Comparison of ENCODE assay signal across 24 mouse cellular contexts in genomic region chr16:20595060-20595673, GRCm38 (mm10). TPM values are rescaled to one million over a fixed set of nuclear protein-coding genes. Genes with fewer than 3 reads are reported as not detected.
DNase-seq lines count a peak whose midpoint lies in the region; ATAC-seq and TF ChIP-seq lines count a peak whose summit lies in the region.
"Had no signal": no experiment of that assay in that cellular context is flagged by ENCODE, and none has a peak within 500 bp of the region (broad histone marks: within the 10 kb centered on the region; RNA-seq: fewer than 3 reads in every experiment).

No protein-coding gene starts in this region.

- H3K36me3 ChIP-seq in MEL (ENCODE audit: control insufficient read depth in 1 of 2, insufficient read depth in 2 of 2, low read length in 2 of 2) = peaks cover 0 to 15% of the 10 kb centered on the region in 2 experiments; a peak in 2 of 4 replicates
- H3K36me3 ChIP-seq in liver, embryonic 16.5 days (ENCODE audit: control insufficient read depth, insufficient read depth) = no peaks in the 10 kb centered on the region
- no peaks in the 10 kb centered on the region for H3K36me3 ChIP-seq in forebrain, embryonic 16.5 days (ENCODE audit: control insufficient read depth, insufficient read depth)
- H3K36me3 ChIP-seq: hindbrain, embryonic 13.5 days; limb, embryonic 13.5 days; midbrain, embryonic 15.5 days; neural tube, embryonic 12.5 days had no signal

- 39% methylated on average over 7 of the region's 7 CpGs for WGBS in liver, embryonic 16.5 days (ENCODE audit: insufficient replicate concordance)
- 85% methylated on average over 7 of the region's 7 CpGs for WGBS in forebrain, embryonic 16.5 days

- TF ChIP-seq CTCF in MEL (IDR thresholded peaks at IDR 0.05 in 2 of 3, conservative IDR thresholded peaks at IDR 0.05 in 1 of 3; ENCODE audit: control insufficient read depth in 1 of 3, insufficient read depth in 1 of 3, low read depth in 2 of 3, low read length in 3 of 3, poor library complexity in 1 of 3, severe bottlenecking in 1 of 3) = no peak
- TF ChIP-seq CTCF in layer of hippocampus, adult 2 months (conservative IDR thresholded peaks at IDR 0.05) = no peak

- H3K79me2 ChIP-seq in MEL (ENCODE audit: control insufficient read depth, insufficient read depth, low read length, poor library complexity) = no peaks in the 10 kb centered on the region

- no peak overlapping the region for H3K27ac ChIP-seq in MEL (ENCODE audit: control insufficient read depth, low read depth, low read length)
- peak overlapping the region; percentile 33; the same call in 1 of the 2 replicates for H3K27ac ChIP-seq in liver, embryonic 16.5 days (ENCODE audit: low read length)
- H3K27ac ChIP-seq in layer of hippocampus, adult 2 months = no peak overlapping the region
- no peak overlapping the region for H3K27ac ChIP-seq in forebrain, embryonic 16.5 days (ENCODE audit: low read length)
- H3K27ac ChIP-seq: heart, adult 2 months; hindbrain, embryonic 13.5 days; limb, embryonic 13.5 days; midbrain, embryonic 15.5 days; neural tube, embryonic 12.5 days had no signal

- no peaks in the 10 kb centered on the region for H3K9me3 ChIP-seq in MEL (replicated peaks; ENCODE audit: insufficient read depth, low read length)
- H3K9me3 ChIP-seq in liver, embryonic 16.5 days (replicated peaks; ENCODE audit: control insufficient read depth, low read length) = no peaks in the 10 kb centered on the region
- no peaks in the 10 kb centered on the region for H3K9me3 ChIP-seq in forebrain, embryonic 16.5 days (ENCODE audit: control insufficient read depth, low read length)
- H3K9me3 ChIP-seq: hindbrain, embryonic 13.5 days; limb, embryonic 13.5 days; midbrain, embryonic 15.5 days; neural tube, embryonic 12.5 days had no signal

- no peak overlapping the region for H3K9ac ChIP-seq in MEL (ENCODE audit: control insufficient read depth, low read depth, low read length, poor library complexity, severe bottlenecking)
- H3K9ac ChIP-seq in liver, embryonic 16.5 days (ENCODE audit: low read depth, low read length) = no peak overlapping the region; the same call in 1 of the 2 replicates
- no peak overlapping the region for H3K9ac ChIP-seq in forebrain, embryonic 16.5 days (replicated peaks; ENCODE audit: low read depth, low read length)
- H3K9ac ChIP-seq: forebrain, postnatal 0 days; hindbrain, embryonic 13.5 days; limb, embryonic 13.5 days; lung, embryonic 14.5 days; midbrain, embryonic 15.5 days; neural tube, embryonic 12.5 days had no signal

- H3K4me3 ChIP-seq in MEL (ENCODE audit: control insufficient read depth in 1 of 2, insufficient read depth in 1 of 2, low read depth in 2 of 2, low read length in 2 of 2) = no peak overlapping the region
- no peak overlapping the region for H3K4me3 ChIP-seq in liver, embryonic 16.5 days (ENCODE audit: low read depth, low read length)
- no peak overlapping the region for H3K4me3 ChIP-seq in layer of hippocampus, adult 2 months
- H3K4me3 ChIP-seq in forebrain, embryonic 16.5 days (replicated peaks; ENCODE audit: low read length) = no peak overlapping the region
- H3K4me3 ChIP-seq: heart, adult 2 months; hindbrain, embryonic 13.5 days; limb, embryonic 13.5 days; midbrain, embryonic 15.5 days; neural tube, embryonic 12.5 days had no signal

- peaks cover 6 to 24% of the 10 kb centered on the region in 2 experiments for H3K4me1 ChIP-seq in MEL (ENCODE audit: control insufficient read depth in 1 of 2, insufficient read depth in 2 of 2, low read length in 2 of 2)
- peaks cover 39% of the 10 kb centered on the region for H3K4me1 ChIP-seq in liver, embryonic 16.5 days (ENCODE audit: control insufficient read depth, low read depth, low read length)
- peaks cover 12% of the 10 kb centered on the region for H3K4me1 ChIP-seq in forebrain, embryonic 16.5 days (replicated peaks; ENCODE audit: control insufficient read depth, insufficient read depth, low read length)

- no peak for TF ChIP-seq RAD21 in MEL (IDR thresholded peaks at IDR 0.05; ENCODE audit: low read depth, low read length)

- no peak for TF ChIP-seq POLR2A in MEL (IDR thresholded peaks at IDR 0.05; ENCODE audit: control insufficient read depth in 1 of 2, insufficient read depth in 1 of 2, low read depth in 1 of 2, low read length in 2 of 2, poor library complexity in 1 of 2)

- DNase-seq in MEL (ENCODE audit: low read depth, low spot score) (peak; percentile 70), liver (peak; percentile 70)
- DNase-seq in c-Kit-positive CD71-positive TER-119-negative erythroid progenitor cells, embryonic 14.5 days (ENCODE audit: low read depth) = peak; percentile 65
- no peak for DNase-seq in urinary bladder, postnatal 4 days (ENCODE audit: low spot score in 2 of 2)
- no peak for DNase-seq in left cerebral cortex, adult 9 months (ENCODE audit: low spot score in 2 of 2)
- no peak for DNase-seq in layer of hippocampus, adult 2 months (ENCODE audit: low spot score in 2 of 2)
- DNase-seq: adrenal gland, postnatal 14 days; cerebellum, adult 9-11 months; forebrain, postnatal 0 days; gastrocnemius, postnatal 36 days; heart, adult 2 months; heart, postnatal 36 days; kidney, adult 9 months; kidney, postnatal 36 days; lung, embryonic 14.5 days; lung, postnatal 36 days had no signal

- H3K4me2 ChIP-seq in liver, embryonic 16.5 days (ENCODE audit: low read depth, low read length) = peak overlapping the region; percentile 20; the same call in 1 of the 2 replicates
- H3K4me2 ChIP-seq in forebrain, embryonic 16.5 days (ENCODE audit: low read length) = no peak overlapping the region
- H3K4me2 ChIP-seq: hindbrain, embryonic 13.5 days; limb, embryonic 13.5 days; lung, embryonic 14.5 days; midbrain, embryonic 15.5 days; neural tube, embryonic 12.5 days had no signal

- TF ChIP-seq EP300 in MEL (IDR thresholded peaks at IDR 0.05; ENCODE audit: low read depth in 1 of 2, low read length in 2 of 2) = peak; percentile 89 to 90

- H3K27me3 ChIP-seq in MEL (ENCODE audit: control insufficient read depth in 1 of 2, insufficient read depth in 2 of 2, low read length in 2 of 2) = no peaks in the 10 kb centered on the region; a peak in 1 of 4 replicates
- H3K27me3 ChIP-seq in liver, embryonic 16.5 days (ENCODE audit: control insufficient read depth, insufficient read depth, low read depth, low read length) = peaks cover 39% of the 10 kb centered on the region
- peaks cover 22% of the 10 kb centered on the region for H3K27me3 ChIP-seq in forebrain, embryonic 16.5 days (replicated peaks; ENCODE audit: control insufficient read depth, insufficient read depth, low read length)

- peak; percentile 87 for ATAC-seq in liver, embryonic 16.5 days (ENCODE audit: low read depth)
- no peak for ATAC-seq in forebrain, embryonic 16.5 days
- ATAC-seq: forebrain, postnatal 0 days; midbrain, embryonic 15.5 days had no signal

TF ChIP-seq in MEL, 35 proteins besides CTCF, POLR2A, EP300 and RAD21 (continues in another document):
- TF ChIP-seq E2F4 (IDR thresholded peaks at IDR 0.05; ENCODE audit: borderline replicate concordance, low read depth, low read length) (no peak), ETS1 (IDR thresholded peaks at IDR 0.05; ENCODE audit: low read depth, low read length) (peak; percentile 75; the same call in 1 of the 2 replicates), GATA1 (IDR thresholded peaks at IDR 0.05; ENCODE audit: low read depth, low read length) (peak; percentile 94), TCF12 (IDR thresholded peaks at IDR 0.05; ENCODE audit: low read depth, low read length) (peak; percentile 95), MAZ (IDR thresholded peaks at IDR 0.05; ENCODE audit: low read depth, low read length) (peak; percentile 53; the same call in 1 of the 2 replicates), MYC (IDR thresholded peaks at IDR 0.05; ENCODE audit: low read depth, low read length) (peak; percentile 33; the same call in 1 of the 2 replicates), MYB (IDR thresholded peaks at IDR 0.05; ENCODE audit: low read depth, low read length) (no peak)

RNA-seq across cellular contexts. Expression of gene Vwa5b2, which starts 5.9 kb away (rescaled TPM):
- total RNA-seq in MEL (2012; rRNA removed) = 0.07 and 0.15 TPM in 2 replicates
- polyA plus RNA-seq in MEL (2012; ENCODE audit: insufficient read depth in 1 of 2, insufficient read length in 2 of 2, low read depth in 1 of 2, low replicate concordance in 2 of 2, missing spikeins in 1 of 2) = under 1 TPM in 1 of 2 experiments, not detected in 1; 0.33 TPM
- polyA plus RNA-seq in liver, embryonic 16.5 days (2015; fragmentation: Nextera tagmentation; extraction: Ambion mirVana) = 0.83 and 0.91 TPM in 2 replicates
- total RNA-seq in layer of hippocampus, adult 2 months (2021) = 10 to 100 TPM; 25.2 to 27.2 TPM
- 5.4 and 7.3 TPM in 2 replicates for polyA plus RNA-seq in forebrain, embryonic 16.5 days (2015; fragmentation: Nextera tagmentation; extraction: Ambion mirVana)
- total RNA-seq: gastrocnemius, postnatal 36 days had no signal

RNA-seq across cellular contexts. Expression of gene Eef1akmt4, which starts 16.2 kb away (rescaled TPM):
- 38.6 and 52.2 TPM in 2 replicates for total RNA-seq in MEL (2012; rRNA removed)
- polyA plus RNA-seq in MEL (2012; ENCODE audit: insufficient read depth in 1 of 2, insufficient read length in 2 of 2, low read depth in 1 of 2, low replicate concordance in 2 of 2, missing spikeins in 1 of 2) = 10 to 100 TPM in 1 of 2 experiments, not detected in 1; 37.1 TPM
- polyA plus RNA-seq in liver, embryonic 16.5 days (2015; fragmentation: Nextera tagmentation; extraction: Ambion mirVana) = 13.0 and 15.0 TPM in 2 replicates
- total RNA-seq in layer of hippocampus, adult 2 months (2021) = 1 to 10 TPM; 2.4 to 3.2 TPM
- 15.4 and 16.4 TPM in 2 replicates for polyA plus RNA-seq in forebrain, embryonic 16.5 days (2015; fragmentation: Nextera tagmentation; extraction: Ambion mirVana)

RNA-seq across cellular contexts. Expression of gene Gm49333, which starts 16.2 kb away (rescaled TPM):
- not detected in 2 replicates for total RNA-seq in MEL (2012; rRNA removed)
- not detected for polyA plus RNA-seq in MEL (2012; ENCODE audit: insufficient read depth in 1 of 2, insufficient read length in 2 of 2, low read depth in 1 of 2, low replicate concordance in 2 of 2, missing spikeins in 1 of 2)
- not detected in 2 replicates for polyA plus RNA-seq in liver, embryonic 16.5 days (2015; fragmentation: Nextera tagmentation; extraction: Ambion mirVana)
- total RNA-seq in layer of hippocampus, adult 2 months (2021) = not detected
- not detected in 2 replicates for polyA plus RNA-seq in forebrain, embryonic 16.5 days (2015; fragmentation: Nextera tagmentation; extraction: Ambion mirVana)
- total RNA-seq: adrenal gland, postnatal 14 days; forebrain, postnatal 0 days; gastrocnemius, postnatal 36 days; heart, postnatal 36 days; left cerebral cortex, postnatal 25 days had no signal
- polyA plus RNA-seq: C2C12; forebrain, postnatal 0 days; hindbrain, embryonic 13.5 days; limb, embryonic 13.5 days; lung, embryonic 14.5 days; neural tube, embryonic 12.5 days had no signal

RNA-seq across cellular contexts. Expression of gene Alg3, which starts 16.4 kb away (rescaled TPM):
- 22.2 and 25.6 TPM in 2 replicates for total RNA-seq in MEL (2012; rRNA removed)
- 100 to 1,000 TPM in 1 of 2 experiments, 10 to 100 TPM in 1; 67.6 to 218 TPM for polyA plus RNA-seq in MEL (2012; ENCODE audit: insufficient read depth in 1 of 2, insufficient read length in 2 of 2, low read depth in 1 of 2, low replicate concordance in 2 of 2, missing spikeins in 1 of 2)
- 17.7 and 18.5 TPM in 2 replicates for polyA plus RNA-seq in liver, embryonic 16.5 days (2015; fragmentation: Nextera tagmentation; extraction: Ambion mirVana)
- total RNA-seq in layer of hippocampus, adult 2 months (2021) = 10 to 100 TPM in 1 of 2 experiments, 1 to 10 TPM in 1; 9.7 to 15.4 TPM
- 30.9 and 34.0 TPM in 2 replicates for polyA plus RNA-seq in forebrain, embryonic 16.5 days (2015; fragmentation: Nextera tagmentation; extraction: Ambion mirVana)

RNA-seq across cellular contexts. Expression of gene Camk2n2, which starts 25.9 kb away (rescaled TPM):
- total RNA-seq in MEL (2012; rRNA removed) = 0.23 and 0.65 TPM in 2 replicates
- 1 to 10 TPM in 1 of 2 experiments, not detected in 1; 4.3 TPM for polyA plus RNA-seq in MEL (2012; ENCODE audit: insufficient read depth in 1 of 2, insufficient read length in 2 of 2, low read depth in 1 of 2, low replicate concordance in 2 of 2, missing spikeins in 1 of 2)
- polyA plus RNA-seq in liver, embryonic 16.5 days (2015; fragmentation: Nextera tagmentation; extraction: Ambion mirVana) = 0.15 and 0.18 TPM in 2 replicates
- total RNA-seq in layer of hippocampus, adult 2 months (2021) = 10 to 100 TPM; 69.1 to 84.4 TPM
- 18.8 and 22.5 TPM in 2 replicates for polyA plus RNA-seq in forebrain, embryonic 16.5 days (2015; fragmentation: Nextera tagmentation; extraction: Ambion mirVana)

Comparison
In these comparisons a context has a peak if more than half of its experiments do, and no peak if none do; other contexts are left out.
1. DNase-seq: peak in MEL (single experiment), c-Kit-positive CD71-positive TER-119-negative erythroid progenitor cells, embryonic 14.5 days (single experiment) and liver (single experiment); none in urinary bladder, postnatal 4 days (0 of 2), left cerebral cortex, adult 9 months (0 of 2) and layer of hippocampus, adult 2 months (0 of 2).